Mouse (Mus musculus) cerebellum, adult 2 months (tissue): ENCODE results near the gene Gfra1.

ENCODE experiments used
- CTCF ChIP-seq: fragments of 200-500 bp; IDR thresholded peaks from 2 replicates; pipeline ENCODE4 v1.5.1; 2011; ENCODE audit warnings: low read depth, mild to moderate bottlenecking, control low read depth, low read length, moderate library complexity, borderline replicate concordance; ENCODE audit not compliant: insufficient read depth
- POLR2A ChIP-seq: fragments of 200-500 bp; IDR thresholded peaks from 2 replicates; pipeline ENCODE4 v1.6.1; 2011; ENCODE audit warnings: low read length, control low read depth, borderline replicate concordance; ENCODE audit not compliant: insufficient read depth

DNA sequence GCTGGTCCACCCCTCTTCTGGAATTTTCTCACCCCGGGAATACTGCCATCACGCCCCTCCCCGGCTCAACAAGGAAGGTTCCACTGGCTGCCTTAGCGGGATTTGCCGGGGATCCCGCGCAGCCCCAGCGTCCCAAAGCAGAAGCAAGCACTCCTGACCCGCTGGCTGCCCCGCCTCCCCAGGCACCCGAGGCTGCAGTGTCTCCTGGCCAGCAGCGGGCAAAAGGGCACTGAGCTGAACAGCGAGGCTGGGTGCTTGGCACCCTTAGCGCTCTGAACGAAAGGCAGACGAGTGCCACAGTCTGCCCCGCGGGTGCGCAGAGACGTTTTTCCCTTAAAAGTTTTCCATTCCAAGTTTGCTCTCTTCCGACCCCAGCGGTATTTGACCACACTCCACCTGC lies 2.1 kb downstream of the Gfra1 start:
- no peak for TF ChIP-seq POLR2A
- TF ChIP-seq CTCF = no peak
